Mouse (Mus musculus): ENCODE data around the gene Hoxc5.

Gene Hoxc5

DNA sequence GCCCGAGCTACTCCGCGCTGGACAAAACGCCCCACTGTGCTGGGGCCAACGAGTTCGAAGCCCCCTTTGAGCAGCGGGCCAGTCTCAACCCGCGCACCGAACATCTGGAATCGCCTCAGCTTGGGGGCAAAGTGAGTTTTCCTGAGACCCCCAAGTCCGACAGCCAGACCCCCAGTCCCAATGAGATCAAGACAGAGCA is at the start of gene Hoxc5:
Gene Hoxc5 (plus strand): TSS at position 132 of the 199 bp plus-strand sequence.
- DNase-seq (ENCODE audit: low spot score in 2 of 2), result no peak

DNA sequence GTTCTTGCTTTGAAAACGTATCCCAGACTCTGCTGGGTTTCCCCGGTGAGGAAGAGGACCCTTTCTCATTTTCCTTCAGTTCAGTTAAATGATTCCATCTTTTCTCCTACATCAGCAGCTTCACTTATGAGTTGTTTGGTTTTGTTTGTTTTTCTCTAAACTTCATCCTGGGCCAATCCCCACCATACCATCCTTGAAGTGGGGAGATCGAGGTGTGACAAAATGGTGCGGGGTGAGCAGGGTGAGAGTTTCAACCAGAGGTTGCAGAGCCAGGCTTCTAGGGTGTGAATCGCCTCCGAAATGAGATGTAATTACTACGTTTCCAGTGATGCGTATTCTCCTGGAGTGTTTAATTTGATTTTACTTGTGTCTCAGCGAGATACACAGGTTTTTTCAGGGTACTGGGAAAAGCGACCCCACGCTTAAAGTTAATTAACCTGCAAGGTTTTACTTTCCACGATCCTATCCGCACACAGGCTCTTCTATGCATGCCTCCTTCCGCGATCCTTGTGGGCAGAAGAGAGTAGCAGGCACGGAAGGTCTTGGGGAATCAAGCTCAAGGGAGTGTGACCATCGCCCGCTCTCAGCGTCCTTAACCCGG is 49.2 kb upstream of the Hoxc5 start:
- DNase-seq (ENCODE audit: low spot score in 2 of 2), result no peak

DNA sequence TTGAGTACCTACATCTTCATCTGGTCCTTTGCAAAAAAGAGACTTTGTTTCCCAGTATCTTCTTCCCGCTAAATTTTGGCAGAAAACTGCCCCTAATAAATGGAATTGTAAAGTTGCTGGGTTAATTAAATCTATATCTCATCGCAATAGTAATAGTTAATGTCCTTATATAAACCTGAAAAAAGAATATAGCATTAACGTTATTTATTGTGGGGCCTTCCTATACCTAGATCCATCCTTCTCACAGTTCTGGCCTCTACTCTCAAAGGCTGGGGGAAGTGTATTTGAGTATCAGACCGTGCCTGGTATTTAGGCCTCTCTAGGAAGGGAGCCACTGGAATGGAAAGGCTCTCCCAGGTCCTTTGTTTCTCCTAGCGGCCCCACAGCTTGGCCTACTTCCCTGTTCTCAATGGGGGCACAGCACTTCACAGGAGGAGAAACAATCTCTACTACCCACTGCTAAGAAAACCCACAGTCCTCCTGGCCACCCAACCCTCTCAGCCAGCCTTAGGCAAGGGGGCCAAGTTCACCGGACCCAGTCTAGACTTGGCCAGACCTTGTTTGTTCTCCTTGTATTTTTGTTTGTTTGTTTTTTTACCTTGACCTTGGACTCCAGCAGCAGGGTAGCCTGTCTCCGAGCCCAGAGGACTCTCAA is 48.5 kb upstream of the Hoxc5 start:
- DNase-seq (ENCODE audit: low spot score in 2 of 2), result no peak

- no peak for DNase-seq (ENCODE audit: low spot score in 2 of 2)
These were observed 47.7 kb upstream of the Hoxc5 start for GRCm38 (mm10) chr15:102919336-102920180.

- no peak for DNase-seq (ENCODE audit: low spot score in 2 of 2)
These were observed 46.6 kb upstream of the Hoxc5 start for GRCm38 (mm10) chr15:102920619-102921018.

GRCm38 (mm10) chr15:102921053-102922011 is 45.9 kb upstream of the Hoxc5 start, which contains the start of gene Hoxc13:
Gene Hoxc13 (plus strand): TSS chr15:102921103.
- DNase-seq (ENCODE audit: low spot score in 2 of 2), result no peak

GRCm38 (mm10) chr15:102922012-102922362 is 45.3 kb upstream of the Hoxc5 start:
- no peak for DNase-seq (ENCODE audit: low spot score in 2 of 2)

- DNase-seq (ENCODE audit: low spot score in 2 of 2), result no peak
These were observed 44.4 kb upstream of the Hoxc5 start for GRCm38 (mm10) chr15:102922636-102923500.

- no peak for DNase-seq (ENCODE audit: low spot score in 2 of 2)
These were observed 40.1 kb upstream of the Hoxc5 start for GRCm38 (mm10) chr15:102927032-102927645.

DNA sequence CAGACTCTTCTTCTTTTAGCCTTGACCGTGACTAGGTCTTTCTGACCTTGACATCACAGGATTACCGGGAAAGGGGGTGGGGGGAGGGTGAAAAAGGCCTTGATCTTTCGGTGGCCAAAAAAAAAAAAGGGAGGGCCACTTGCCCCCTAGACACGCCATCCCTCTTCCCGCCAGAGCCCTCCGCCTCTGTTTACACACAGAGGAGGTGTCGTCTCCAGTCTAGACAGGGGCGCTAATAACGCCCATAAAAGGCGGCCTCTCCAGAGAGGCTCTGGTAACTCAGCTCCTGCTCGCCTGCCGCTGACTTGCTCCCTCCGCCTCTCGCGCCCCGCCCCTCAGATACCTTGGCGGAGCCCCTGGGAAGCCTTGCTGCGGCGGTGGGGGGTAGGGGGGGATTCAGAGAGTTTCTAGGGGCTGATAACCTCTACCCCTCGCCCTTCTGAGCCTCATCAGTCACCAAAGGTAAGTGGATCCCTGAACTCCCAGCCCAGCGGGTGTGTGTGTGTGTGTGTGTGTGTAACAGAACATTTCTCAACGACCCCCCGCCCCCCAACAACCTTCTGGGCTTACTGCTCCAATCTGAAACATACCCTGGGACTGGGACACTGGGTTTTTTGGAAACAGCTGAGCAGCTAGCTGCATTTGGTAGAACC is 35.4 kb upstream of the Hoxc5 start:
- no peak for DNase-seq (ENCODE audit: low spot score in 2 of 2)

GRCm38 (mm10) chr15:102934438-102934837 is 32.8 kb upstream of the Hoxc5 start:
- no peak for DNase-seq (ENCODE audit: low spot score in 2 of 2)

GRCm38 (mm10) chr15:102934897-102935296 is 32.3 kb upstream of the Hoxc5 start:
- DNase-seq (ENCODE audit: low spot score in 2 of 2), result no peak

GRCm38 (mm10) chr15:102936279-102936972 is 30.8 kb upstream of the Hoxc5 start, which contains the start of gene Hoxc12:
Gene Hoxc12 (plus strand): TSS chr15:102936757.
- no peak for DNase-seq (ENCODE audit: low spot score in 2 of 2)

- DNase-seq (ENCODE audit: low spot score in 2 of 2), result no peak
These were observed 30.1 kb upstream of the Hoxc5 start for GRCm38 (mm10) chr15:102937036-102937666.

DNA sequence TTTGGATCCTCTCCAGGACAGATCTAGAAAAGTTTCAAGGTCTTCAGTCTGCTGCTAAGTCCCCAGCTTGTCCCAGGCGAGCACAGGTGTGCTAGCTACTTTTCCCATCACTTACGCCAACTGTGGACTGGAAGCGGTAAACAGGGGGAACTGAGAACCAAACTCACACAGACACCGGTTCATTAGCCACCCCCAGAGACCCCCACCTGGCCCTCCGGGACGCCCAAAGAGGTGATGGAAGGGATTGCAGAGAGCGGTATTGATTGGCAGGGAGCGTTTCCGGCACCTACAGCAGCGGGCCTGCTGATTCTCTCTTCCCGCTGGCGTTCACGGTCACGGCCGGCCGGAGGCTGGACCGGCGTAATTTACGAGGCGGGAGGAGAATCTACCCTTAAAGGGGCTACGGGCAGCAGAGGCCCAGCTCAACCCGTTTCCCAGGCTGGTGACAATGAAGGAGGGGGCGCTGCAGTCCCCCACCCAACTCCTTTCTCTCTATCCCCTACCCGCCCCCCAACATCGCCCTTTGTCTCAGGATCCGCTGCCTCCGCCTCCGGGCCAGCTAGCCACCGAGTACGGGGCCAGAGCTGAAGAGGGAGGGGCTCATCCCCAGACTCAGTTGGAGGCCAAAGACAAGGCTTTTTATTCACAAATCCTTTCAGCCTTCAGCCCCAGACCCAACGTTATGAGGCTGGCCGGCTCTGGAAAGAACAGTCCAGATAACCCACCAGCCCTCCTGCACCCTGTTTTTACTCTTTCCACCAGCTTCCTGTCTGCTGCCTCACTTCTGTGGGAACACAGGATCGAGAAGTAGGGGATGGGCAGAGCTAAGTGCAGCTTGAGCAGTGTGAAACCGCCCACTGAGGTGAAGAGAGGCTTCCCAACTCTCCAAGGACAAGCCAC is 27.7 kb upstream of the Hoxc5 start:
- DNase-seq (ENCODE audit: low spot score in 2 of 2), result no peak

DNA sequence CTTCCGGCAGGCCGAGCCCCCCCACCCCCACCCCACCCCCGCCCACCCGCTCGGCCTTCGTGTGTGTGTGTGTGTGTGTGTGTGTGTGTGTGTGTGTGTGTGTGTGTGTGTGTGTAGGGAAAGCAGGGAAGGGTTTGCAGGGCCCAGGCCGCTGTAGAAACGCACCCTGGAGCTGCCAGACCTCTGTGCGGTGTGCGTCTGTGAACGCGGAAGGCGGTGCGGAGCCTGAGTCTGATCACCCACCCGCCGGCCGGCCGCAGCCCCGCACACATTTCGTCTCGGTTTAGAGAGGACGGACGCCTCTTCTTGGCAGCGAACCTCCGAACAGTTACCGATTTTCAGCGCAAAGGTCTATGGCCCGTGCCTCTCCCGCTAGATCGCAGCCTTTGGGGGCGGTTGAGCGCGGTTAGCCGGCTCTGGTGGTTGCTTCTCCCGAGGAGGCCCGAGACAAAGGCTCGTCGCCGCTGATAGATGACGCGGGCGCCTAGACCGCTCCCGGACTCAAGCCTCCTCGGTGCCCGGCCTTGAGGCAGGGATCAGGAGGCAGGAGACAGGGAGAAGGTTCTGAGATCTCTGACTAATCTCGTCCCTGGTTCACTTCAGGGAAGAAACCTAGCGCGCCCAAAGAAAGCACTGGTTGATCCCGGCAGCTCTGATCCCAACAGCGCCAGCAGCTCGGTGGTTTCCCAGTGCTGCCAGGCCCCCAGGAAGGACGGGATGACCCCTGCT is 24.3 kb upstream of the Hoxc5 start:
- DNase-seq (ENCODE audit: low spot score in 2 of 2), result no peak

- no peak for DNase-seq (ENCODE audit: low spot score in 2 of 2)
These were observed 23.8 kb upstream of the Hoxc5 start for GRCm38 (mm10) chr15:102943468-102943813.

Data from cerebellum, postnatal 4 days (tissue).